Mouse (Mus musculus) liver, adult 10 weeks (tissue): Measurements from ENCODE around the gene Chgb. TPM values are rescaled to one million over a fixed set of nuclear protein-coding genes. Genes with fewer than 3 reads are reported as not detected.

Experiments
- polyA plus RNA-seq: library from polyadenylated mRNA; stranded (reverse); fragments of 350-450 nt; fragmentation: Illumina TruSeq; extraction: RNeasy Lipid Tissue Mini Kit (QIAGEN cat#74804); gene quantifications from one replicate; pipeline ENCODE4 v1.2.3, GENCODE M21; 2014; ENCODE audit warnings: low read depth, low replicate concordance

The Chgb gene
- not detected for polyA plus RNA-seq

DNA sequence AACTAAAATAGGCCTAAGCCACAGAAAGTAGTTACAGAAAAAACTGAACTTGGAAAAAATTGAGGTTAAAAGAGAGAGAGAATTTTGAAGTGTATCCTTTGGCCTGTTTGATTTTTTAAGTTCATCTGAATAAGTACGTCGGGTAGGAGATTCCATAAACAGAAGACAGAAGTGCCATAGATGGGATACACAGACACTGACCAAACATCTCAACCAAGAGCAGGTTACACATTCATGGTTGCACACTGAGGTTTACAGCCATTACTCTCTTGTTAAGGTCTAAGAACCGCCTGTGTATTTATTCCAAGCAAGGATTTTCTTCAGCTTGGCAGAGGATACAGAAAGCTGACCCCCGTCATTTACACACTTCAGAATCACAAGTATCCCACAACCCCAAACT, at the start of gene Chgb:
TSS of gene Chgb (plus strand) at position 301 of the 400 bp plus-strand sequence.

DNA sequence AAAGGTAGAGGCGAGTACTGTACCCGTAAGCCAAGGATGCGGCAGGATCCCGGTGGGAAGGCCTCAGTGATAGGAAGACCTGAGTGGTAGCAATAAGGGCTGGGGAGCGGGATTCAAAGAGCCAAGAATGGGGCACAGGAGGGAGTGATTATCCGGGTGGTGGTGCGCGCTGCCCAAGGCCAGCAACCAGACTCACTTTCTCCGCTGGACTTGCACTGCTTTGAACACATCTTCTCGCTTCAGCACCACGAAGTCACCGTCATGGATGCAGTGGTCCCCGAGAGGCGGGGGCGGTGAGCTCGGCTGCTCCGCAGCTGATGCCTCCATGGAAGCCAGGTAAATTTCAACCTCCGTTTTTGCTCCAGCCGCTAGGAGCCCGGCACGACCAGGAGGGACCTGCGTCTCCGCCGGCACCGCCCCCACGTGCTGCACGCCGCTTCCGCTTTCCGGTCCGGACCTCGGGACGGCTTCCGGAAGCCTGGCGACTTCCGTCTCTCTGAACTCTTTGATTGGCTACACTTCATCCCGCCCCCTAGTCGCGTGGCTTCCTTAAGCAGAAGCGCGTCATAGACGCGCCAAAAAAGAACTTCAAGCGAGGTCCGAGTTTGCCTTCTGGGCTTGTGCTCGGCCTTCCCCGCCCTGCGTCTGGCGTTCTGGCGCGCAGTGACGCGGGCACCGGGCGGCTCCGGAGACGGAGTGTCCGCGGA, 34.7 kb downstream of the Chgb start, which contains the start of the genes Trmt6 and Mcm8:
TSS of gene Trmt6 (minus strand) at position 448 of the 707 bp plus-strand sequence.
TSS of gene Mcm8 (plus strand) at position 534 of the 707 bp plus-strand sequence.

Other genes with a start within 250 kb of the Chgb start
- gene Gpcpd1, start 193.5 kb upstream of the Chgb start, polyA plus RNA-seq = 163 TPM
- gene Shld1, start 94.3 kb upstream of the Chgb start, polyA plus RNA-seq = 2.6 TPM
- 19.2 TPM for gene Trmt6, start 34.8 kb downstream of the Chgb start, polyA plus RNA-seq
- gene Mcm8, start 34.9 kb downstream of the Chgb start, polyA plus RNA-seq = 1.9 TPM
- gene Crls1, start 65.4 kb downstream of the Chgb start, polyA plus RNA-seq = 187 TPM
- 0.79 TPM for gene Lrrn4, start 99.6 kb downstream of the Chgb start, polyA plus RNA-seq
- 0.34 TPM for gene Fermt1, start 164.6 kb downstream of the Chgb start, polyA plus RNA-seq